In genomic region chr7:73538424-73539079, GRCm38 (mm10) we compare ENCODE assay signal across 8 mouse cellular contexts. TPM values are rescaled to one million over a fixed set of nuclear protein-coding genes. Genes with fewer than 3 reads are reported as not detected.
DNase-seq lines count a peak whose midpoint lies in the region; ATAC-seq and TF ChIP-seq lines count a peak whose summit lies in the region.

No protein-coding gene starts in this region.

- intact Hi-C loops in gastrocnemius, postnatal 14 days (cut with DNase I; ENCODE audit: low total_unique reads), result no loop called here

- H3K4me1 ChIP-seq in kidney, postnatal 0 days (replicated peaks; ENCODE audit: insufficient read depth, low read length), result peaks cover 27% of the 10 kb centered on the region; the same call in 1 of the 2 replicates
- peaks cover 8% of the 10 kb centered on the region; the same call in 1 of the 2 replicates for H3K4me1 ChIP-seq in cortical plate, adult 2 months (ENCODE audit: control insufficient read depth, insufficient read depth, low read length)

- no peaks in the 10 kb centered on the region for H3K27me3 ChIP-seq in kidney, postnatal 0 days (ENCODE audit: insufficient read depth, low read length)

- 5% methylated on average over 4 of the region's 4 CpGs for WGBS in kidney, postnatal 0 days

- DNase-seq in kidney, postnatal 0 days (ENCODE audit: low spot score), result no peak
- no peak for DNase-seq in kidney, adult 11 months
- peak; percentile 72 for DNase-seq in induced T-regulatory cell, adult 2 months (ENCODE audit: low read depth)
- DNase-seq in naive thymus-derived CD4-positive, alpha-beta T cell, adult 2 months (ENCODE audit: low read depth), result peak; percentile 62
- DNase-seq in frontal cortex, postnatal 14 days (ENCODE audit: low spot score in 2 of 2), result no peak
- no peak for DNase-seq in gastrocnemius, postnatal 14 days

- no peak for ATAC-seq in kidney, postnatal 0 days (replicated peaks; ENCODE audit: low FRiP score, low read depth)
- ATAC-seq in monocyte, adult 5-6 weeks (replicated peaks; ENCODE audit: insufficient number of reproducible peaks, low FRiP score, low TSS enrichment, poor library complexity, severe bottlenecking), result no peak

- H3K27ac ChIP-seq in kidney, postnatal 0 days, result peak overlapping the region; percentile 96
- H3K27ac ChIP-seq in cortical plate, adult 2 months (ENCODE audit: insufficient read depth, low read length), result peak overlapping the region; percentile 12; the same call in 1 of the 2 replicates

- no peak for TF ChIP-seq POLR2A in cortical plate, adult 2 months (IDR thresholded peaks at IDR 0.05; ENCODE audit: extremely low read depth, insufficient read depth, low read length)

- H3K9me3 ChIP-seq in kidney, postnatal 0 days (replicated peaks; ENCODE audit: low read length), result no peaks in the 10 kb centered on the region

- peak overlapping the region; percentile 69; the same call in 1 of the 2 replicates for H3K9ac ChIP-seq in kidney, postnatal 0 days (ENCODE audit: low read depth, low read length)

- no peak for TF ChIP-seq CTCF in kidney, postnatal 0 days (IDR thresholded peaks at IDR 0.05; ENCODE audit: low read depth)
- no peak for TF ChIP-seq CTCF in cortical plate, adult 2 months (IDR thresholded peaks at IDR 0.05; ENCODE audit: extremely low read depth, insufficient read depth, low read length)

- H3K4me3 ChIP-seq in kidney, postnatal 0 days (replicated peaks; ENCODE audit: low read depth, low read length), result peak overlapping the region; percentile 47
- H3K4me3 ChIP-seq in cortical plate, adult 2 months (ENCODE audit: insufficient read depth, low read length), result peak overlapping the region; percentile 70

- 0 out of 2 replicates have a peak, but pooled peaks cover 2% of the 10 kb centered on the region for H3K36me3 ChIP-seq in kidney, postnatal 0 days (ENCODE audit: insufficient read depth, low read length)

- H3K4me2 ChIP-seq in kidney, postnatal 0 days (ENCODE audit: low read length), result peak overlapping the region; percentile 74

RNA-seq across cellular contexts. Expression of gene Chd2, which starts 3.1 kb away (rescaled TPM):
- 41.6 and 44.1 TPM in 2 replicates for polyA plus RNA-seq in kidney, postnatal 0 days (2015; fragmentation: Nextera tagmentation; extraction: Ambion mirVana)
- polyA plus RNA-seq in cortical plate, adult 2 months (2012; rRNA removed), result 31.6 and 33.5 TPM in 2 replicates
- total RNA-seq in gastrocnemius, postnatal 14 days (2021), result 10 to 100 TPM; 36.7 to 38.2 TPM
- total RNA-seq in monocyte, adult 5-6 weeks (2017), result 241 to 361 TPM (median 252 TPM) in 3 replicates

Comparison
In these comparisons a context has a peak if more than half of its experiments do, and no peak if none do; other contexts are left out.
1. DNase-seq: peak in induced T-regulatory cell, adult 2 months (single experiment) and naive thymus-derived CD4-positive, alpha-beta T cell, adult 2 months (single experiment); none in kidney, postnatal 0 days (single experiment), kidney, adult 11 months (single experiment), frontal cortex, postnatal 14 days (0 of 2) and gastrocnemius, postnatal 14 days (single experiment).